Mouse (Mus musculus) heart, adult 2 months (tissue): ENCODE data around the gene Tbc1d22a.

Experiments
- CTCF ChIP-seq: fragments of 200-600 bp; IDR thresholded peaks from 2 replicates; pipeline ENCODE4 v1.8.1; 2022; ENCODE audit warnings: antibody characterized with exemption, mild to moderate bottlenecking, moderate library complexity
- EP300 ChIP-seq: fragments of 200-500 bp; IDR thresholded peaks from 2 replicates; pipeline ENCODE4 v1.6.1; 2011; ENCODE audit warnings: low read depth, low read length, control low read depth; ENCODE audit not compliant: insufficient read depth
- POLR2A ChIP-seq: fragments of 200-500 bp; IDR thresholded peaks from 2 replicates; pipeline ENCODE4 v1.6.1; 2011; ENCODE audit warnings: mild to moderate bottlenecking, low read depth, low read length, control low read depth; ENCODE audit not compliant: insufficient read depth

DNA sequence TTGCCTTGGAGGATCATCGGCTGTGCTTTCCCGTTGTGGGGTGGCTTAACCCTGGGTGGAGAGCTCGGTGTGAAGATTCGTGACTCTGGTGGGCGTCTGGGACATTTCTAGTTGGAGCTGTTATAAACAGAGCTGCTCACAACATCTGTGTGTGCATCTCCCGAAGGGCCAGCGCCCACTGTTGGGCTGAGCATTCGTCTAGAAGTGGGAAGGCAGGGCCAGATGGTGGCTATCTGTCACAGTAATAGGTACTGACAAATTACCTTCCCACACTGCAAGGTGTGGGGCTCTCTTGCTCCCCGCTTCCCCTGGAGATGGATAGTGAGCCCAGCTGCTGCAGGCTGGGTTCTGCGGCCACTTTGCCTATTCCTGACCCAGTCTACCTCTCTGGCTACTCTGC is 289.2 kb downstream of the Tbc1d22a start:
- TF ChIP-seq CTCF: no peak
- TF ChIP-seq POLR2A: no peak
- no peak for TF ChIP-seq EP300
